Mouse (Mus musculus): ENCODE results near the gene Mynn. TPM values are rescaled to one million over a fixed set of nuclear protein-coding genes. Genes with fewer than 3 reads are reported as not detected.

Mynn gene
- 60.0 to 73.7 TPM (median 67.0 TPM) in 4 replicates for total RNA-seq (2023)

DNA sequence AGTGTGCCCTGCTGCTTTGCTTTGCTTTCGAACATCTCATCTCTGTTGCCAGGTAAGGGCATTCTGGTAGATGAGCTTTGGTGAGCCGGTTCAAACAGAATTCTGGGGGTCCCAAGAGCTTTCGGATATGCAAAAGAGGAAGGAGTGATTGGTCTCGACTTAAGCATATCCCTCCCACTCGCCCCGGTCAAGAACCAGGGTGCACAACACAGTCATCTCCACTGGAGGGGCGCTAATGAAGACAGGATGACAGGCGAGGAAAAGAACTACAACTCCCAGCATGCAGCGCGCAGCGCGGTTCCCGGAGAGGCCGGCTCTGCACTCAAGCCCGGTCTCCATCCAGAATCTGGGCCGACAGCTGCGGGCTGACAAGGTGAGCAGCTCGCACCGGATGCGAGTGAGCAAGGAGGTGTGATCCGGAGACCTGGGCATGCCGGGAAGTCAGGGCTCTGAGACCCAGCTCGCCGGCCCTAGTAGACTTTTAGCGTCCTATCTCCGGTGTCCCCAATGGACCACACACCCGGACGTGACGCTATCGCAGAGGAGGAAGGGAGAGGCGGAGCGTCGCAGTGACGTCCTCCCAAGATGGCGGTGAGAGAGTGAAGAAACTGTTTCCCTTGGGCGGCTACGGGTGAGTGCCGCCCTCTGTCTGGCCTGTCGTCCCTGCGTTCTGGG lies at the start of gene Mynn:
TSS of gene Mynn (plus strand) at position 1 of the 675 bp plus-strand sequence.

DNA sequence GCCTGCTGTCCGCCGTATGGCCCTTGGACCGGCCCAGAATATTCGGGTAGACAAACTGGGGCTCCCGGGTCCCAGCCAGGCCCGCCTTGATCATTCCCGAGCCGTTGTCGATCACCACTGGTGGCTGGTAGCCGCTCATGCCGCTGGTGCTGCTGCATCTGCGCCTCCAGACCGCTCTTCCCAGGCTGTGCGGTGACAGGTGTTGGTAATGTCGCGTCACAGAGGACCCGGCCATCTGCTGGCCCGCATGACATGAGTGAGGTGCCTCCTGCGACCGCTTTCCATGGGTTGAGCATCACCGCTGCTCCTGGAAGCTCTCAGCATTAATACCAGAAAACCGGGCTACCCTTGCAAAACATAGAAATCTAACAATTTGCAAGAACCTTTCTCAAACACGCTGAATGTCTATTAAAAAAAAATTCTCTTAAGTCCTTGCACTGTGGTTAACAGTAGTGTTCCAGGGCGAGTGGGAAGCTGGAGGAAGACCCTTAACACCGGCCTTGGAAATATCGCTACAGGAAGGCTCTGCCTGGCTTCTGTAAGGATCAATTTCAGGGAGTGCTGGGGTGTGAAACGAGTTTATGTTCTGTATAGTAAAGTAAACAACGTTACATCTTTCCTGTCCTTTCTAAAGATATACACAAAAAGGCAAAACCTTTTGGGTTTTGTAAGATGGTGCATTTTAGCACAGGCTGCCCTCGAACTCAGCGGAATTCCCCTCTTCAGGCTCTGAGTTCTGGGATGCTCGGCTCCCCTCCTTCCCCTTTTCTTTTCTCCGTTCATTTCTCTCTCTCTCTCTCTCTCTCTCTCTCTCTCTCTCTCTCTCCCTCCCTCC lies 1.9 kb upstream of the Mynn start, which contains the start of gene Actrt3:
TSS of gene Actrt3 (minus strand) at position 229 of the 835 bp plus-strand sequence.

DNA sequence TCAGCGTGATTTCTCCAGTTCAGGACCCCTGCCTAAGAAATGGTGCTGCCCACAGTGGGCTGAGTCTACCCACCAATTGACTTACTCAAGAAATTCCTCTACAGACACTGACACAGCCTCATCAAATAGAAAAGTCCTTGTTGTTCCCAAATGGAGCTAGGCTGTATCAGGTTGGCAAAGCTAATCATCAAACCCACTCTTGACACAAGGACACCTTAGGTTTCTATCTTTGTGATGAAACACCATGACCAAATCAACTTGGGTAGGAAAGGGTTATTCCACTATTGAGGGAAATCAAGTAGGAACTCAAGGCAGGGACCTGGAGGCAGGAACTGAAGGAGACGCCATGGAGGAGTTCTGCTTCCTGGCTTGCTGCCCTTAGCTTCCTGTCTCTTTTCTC lies 42.3 kb downstream of the Mynn start, which contains the start of gene Lrriq4:
TSS of gene Lrriq4 (plus strand) at position 301 of the 400 bp plus-strand sequence.

DNA sequence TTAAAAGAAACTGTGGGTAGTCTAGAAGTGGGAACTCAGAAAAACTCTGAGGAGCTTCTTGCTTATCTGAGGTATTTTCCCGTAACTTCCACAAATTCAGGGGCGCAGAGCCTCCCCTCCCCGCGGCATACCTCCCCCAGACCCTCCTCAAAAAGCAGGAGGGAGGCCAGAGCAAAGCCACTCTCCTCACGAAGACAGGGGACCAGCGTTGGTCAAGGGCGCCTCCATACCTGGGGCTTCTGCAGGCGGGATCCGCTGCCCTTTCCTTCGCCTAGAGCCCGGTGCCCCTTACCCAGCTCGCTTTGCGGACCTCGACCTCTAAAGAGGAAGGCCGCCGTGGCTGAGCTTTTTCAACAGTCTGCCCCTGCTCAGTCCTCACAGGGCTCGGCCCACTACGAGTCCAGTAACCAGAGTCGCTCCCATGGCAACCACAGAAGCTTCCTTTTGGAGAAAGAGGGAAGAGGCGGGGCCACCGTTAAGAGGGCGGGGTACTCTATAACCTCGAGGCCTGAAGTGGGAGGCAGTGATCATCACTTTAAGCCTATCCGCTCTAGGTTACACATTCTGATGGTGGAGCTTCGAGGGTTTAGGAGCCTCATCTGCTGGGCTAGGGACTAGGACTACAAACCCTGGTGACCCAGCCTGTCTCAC lies 45.7 kb downstream of the Mynn start, which contains the start of gene Lrrc34:
TSS of gene Lrrc34 (minus strand) at position 430 of the 651 bp plus-strand sequence.

Other genes with a start within 250 kb of the Mynn start
- gene Mecom, start 54.1 kb upstream of the Mynn start, total RNA-seq (2023): not detected in 4 replicates
- 0.77 to 2.2 TPM (median 1.3 TPM) in 4 replicates for gene Actrt3, start 2.1 kb upstream of the Mynn start, total RNA-seq (2023)
- not detected in 4 replicates for gene Lrriq4, start 42.4 kb downstream of the Mynn start, total RNA-seq (2023)
- gene Lrrc34, start 45.8 kb downstream of the Mynn start, total RNA-seq (2023): not detected in 4 replicates
- gene Lrrc31, start 97.8 kb downstream of the Mynn start, total RNA-seq (2023): not detected in 4 replicates
- not detected in 4 replicates for gene Samd7, start 144.2 kb downstream of the Mynn start, total RNA-seq (2023)
- gene Sec62, start 190.8 kb downstream of the Mynn start, total RNA-seq (2023): 65.8 to 85.1 TPM (median 72.6 TPM) in 4 replicates

Data from B cell, adult 62 days (primary cell).